Mouse (Mus musculus) ES-Bruce4 (cell line): ENCODE data around the gene Ppara.

Source experiments
- CTCF ChIP-seq: IDR thresholded peaks from one replicate; pipeline ENCODE4 v1.8.1; 2011; ENCODE audit warnings: low read depth, low read length
- POLR2A ChIP-seq: IDR thresholded peaks from one replicate; pipeline ENCODE4 v1.8.1; 2011; ENCODE audit warnings: low read length; ENCODE audit not compliant: insufficient read depth

GRCm38 (mm10) chr15:85719017-85719416, 15.8 kb upstream of the Ppara start:
- TF ChIP-seq POLR2A, result no peak
- no peak for TF ChIP-seq CTCF
